In genomic region chr9:107723794-107724531, GRCm38 (mm10) we compare ENCODE assay signal across 8 mouse cellular contexts. TPM values are rescaled to one million over a fixed set of nuclear protein-coding genes. Genes with fewer than 3 reads are reported as not detected.
A peak's percentile ranks its signal among the peaks of the same experiment; 100 is the strongest.
DNase-seq lines count a peak whose midpoint lies in the region; ATAC-seq and TF ChIP-seq lines count a peak whose summit lies in the region.

No protein-coding gene starts in this region.

- no peaks in the 10 kb centered on the region for H3K27me3 ChIP-seq in embryonic facial prominence, embryonic 11.5 days (ENCODE audit: control insufficient read depth, insufficient read depth, low read length)
- H3K27me3 ChIP-seq in limb, embryonic 11.5 days (ENCODE audit: control insufficient read depth, insufficient read depth, low read length): no peaks in the 10 kb centered on the region
- no peaks in the 10 kb centered on the region for H3K27me3 ChIP-seq in midbrain, embryonic 11.5 days (ENCODE audit: control insufficient read depth, insufficient read depth, low read length)

- H3K4me2 ChIP-seq in embryonic facial prominence, embryonic 11.5 days (ENCODE audit: low read depth, low read length): peak overlapping the region; percentile 22
- H3K4me2 ChIP-seq in limb, embryonic 11.5 days (ENCODE audit: low read depth, severe bottlenecking): peak overlapping the region; percentile 38; the same call in 1 of the 2 replicates
- H3K4me2 ChIP-seq in midbrain, embryonic 11.5 days: peak overlapping the region; percentile 32

- no peak overlapping the region for H3K4me3 ChIP-seq in embryonic facial prominence, embryonic 11.5 days (ENCODE audit: low read depth, low read length)
- peak overlapping the region; percentile 11; the same call in 1 of the 2 replicates for H3K4me3 ChIP-seq in limb, embryonic 11.5 days (ENCODE audit: low read depth, low read length)
- no peak overlapping the region for H3K4me3 ChIP-seq in midbrain, embryonic 11.5 days (ENCODE audit: low read depth, low read length)
- no peak overlapping the region for H3K4me3 ChIP-seq in layer of hippocampus, adult 2 months

- TF ChIP-seq CTCF in layer of hippocampus, adult 2 months (conservative IDR thresholded peaks at IDR 0.05): no peak

- peak overlapping the region; percentile 37 for H3K9ac ChIP-seq in embryonic facial prominence, embryonic 11.5 days (replicated peaks; ENCODE audit: low read length)
- H3K9ac ChIP-seq in limb, embryonic 11.5 days (ENCODE audit: low read length): peak overlapping the region; percentile 45; the same call in 1 of the 2 replicates
- H3K9ac ChIP-seq in midbrain, embryonic 11.5 days (ENCODE audit: low read length): peak overlapping the region; percentile 45; the same call in 1 of the 2 replicates

- peak; percentile 44 for DNase-seq in R1 (ENCODE audit: low read depth, low spot score)
- peak; percentile 77 for DNase-seq in embryonic facial prominence, embryonic 11.5 days (ENCODE audit: low spot score)
- peak; percentile 68 for DNase-seq in heart, postnatal 4 days
- peak; percentile 72 for DNase-seq in limb, embryonic 11.5 days (ENCODE audit: low spot score)
- no peak for DNase-seq in midbrain, embryonic 11.5 days (ENCODE audit: low spot score, missing footprints)
- DNase-seq in layer of hippocampus, adult 2 months (ENCODE audit: low spot score in 2 of 2): no peak
- DNase-seq in frontal cortex, adult 2 months (ENCODE audit: extremely low spot score in 1 of 2, low spot score in 1 of 2): no peak
- DNase-seq in spleen, adult 18-20 months: no peak

- 2% methylated on average over 11 of the region's 11 CpGs for WGBS in embryonic facial prominence, embryonic 11.5 days
- under 1% methylated on average over 11 of the region's 11 CpGs for WGBS in limb, embryonic 11.5 days
- 3% methylated on average over 11 of the region's 11 CpGs for WGBS in midbrain, embryonic 11.5 days

- H3K4me1 ChIP-seq in embryonic facial prominence, embryonic 11.5 days (ENCODE audit: control insufficient read depth, insufficient read depth, low read length): peaks cover 18% of the 10 kb centered on the region
- peaks cover 53% of the 10 kb centered on the region for H3K4me1 ChIP-seq in limb, embryonic 11.5 days (ENCODE audit: control insufficient read depth, insufficient read depth, low read length)
- H3K4me1 ChIP-seq in midbrain, embryonic 11.5 days (ENCODE audit: control insufficient read depth, insufficient read depth, low read length): peaks cover 23% of the 10 kb centered on the region

- ATAC-seq in embryonic facial prominence, embryonic 11.5 days (replicated peaks; ENCODE audit: insufficient number of reproducible peaks, low FRiP score, low TSS enrichment, low read depth): peak; percentile 37; the same call in 1 of the 2 replicates
- peak; percentile 70 for ATAC-seq in limb, embryonic 11.5 days (ENCODE audit: insufficient number of reproducible peaks, low FRiP score, low TSS enrichment, low read depth)
- peak; percentile 64 for ATAC-seq in midbrain, embryonic 11.5 days (ENCODE audit: low FRiP score)

- no peaks in the 10 kb centered on the region for H3K9me3 ChIP-seq in embryonic facial prominence, embryonic 11.5 days (replicated peaks; ENCODE audit: control insufficient read depth, low read length)
- H3K9me3 ChIP-seq in limb, embryonic 11.5 days (ENCODE audit: control insufficient read depth, low read length): no peaks in the 10 kb centered on the region
- H3K9me3 ChIP-seq in midbrain, embryonic 11.5 days (ENCODE audit: control insufficient read depth, low read length): no peaks in the 10 kb centered on the region

- H3K27ac ChIP-seq in embryonic facial prominence, embryonic 11.5 days (replicated peaks; ENCODE audit: low read depth, low read length): peak overlapping the region; percentile 2
- H3K27ac ChIP-seq in limb, embryonic 11.5 days (replicated peaks; ENCODE audit: low read depth, low read length): peak overlapping the region; percentile 57
- peak overlapping the region; percentile 22; the same call in 1 of the 2 replicates for H3K27ac ChIP-seq in midbrain, embryonic 11.5 days (ENCODE audit: low read depth, low read length)
- no peak overlapping the region for H3K27ac ChIP-seq in layer of hippocampus, adult 2 months

- no peaks in the 10 kb centered on the region for H3K36me3 ChIP-seq in embryonic facial prominence, embryonic 11.5 days (replicated peaks; ENCODE audit: control insufficient read depth, insufficient read depth, low read depth, low read length)
- H3K36me3 ChIP-seq in limb, embryonic 11.5 days (ENCODE audit: control insufficient read depth, insufficient read depth, low read length): no peaks in the 10 kb centered on the region
- H3K36me3 ChIP-seq in midbrain, embryonic 11.5 days (ENCODE audit: control insufficient read depth, insufficient read depth, low read length): no peaks in the 10 kb centered on the region

RNA-seq across cellular contexts. Expression of gene Sema3f, which starts 13.7 kb away (rescaled TPM):
- polyA plus RNA-seq in embryonic facial prominence, embryonic 11.5 days (2014; fragmentation: Nextera tagmentation; extraction: Ambion mirVana): 17.6 and 17.7 TPM in 2 replicates
- total RNA-seq in heart, postnatal 4 days (2021): 10 to 100 TPM; 18.7 to 20.9 TPM
- polyA plus RNA-seq in limb, embryonic 11.5 days (2014; fragmentation: Nextera tagmentation; extraction: Ambion mirVana): 27.4 and 32.5 TPM in 2 replicates
- polyA plus RNA-seq in midbrain, embryonic 11.5 days (2014; fragmentation: Nextera tagmentation; extraction: Ambion mirVana): 9.6 and 11.9 TPM in 2 replicates
- 1 to 10 TPM; 2.8 to 3.5 TPM for total RNA-seq in layer of hippocampus, adult 2 months (2021)
- polyA plus RNA-seq in frontal cortex, adult 2 months (2012; rRNA removed): 21.2 and 22.3 TPM in 2 replicates

RNA-seq across cellular contexts. Expression of gene Gnat1, which starts 44.5 kb away (rescaled TPM):
- polyA plus RNA-seq in embryonic facial prominence, embryonic 11.5 days (2014; fragmentation: Nextera tagmentation; extraction: Ambion mirVana): 1.4 TPM in 1 of 2 replicates, not detected in the other
- total RNA-seq in heart, postnatal 4 days (2021): not detected
- polyA plus RNA-seq in limb, embryonic 11.5 days (2014; fragmentation: Nextera tagmentation; extraction: Ambion mirVana): 1.7 and 1.8 TPM in 2 replicates
- 1.1 and 1.4 TPM in 2 replicates for polyA plus RNA-seq in midbrain, embryonic 11.5 days (2014; fragmentation: Nextera tagmentation; extraction: Ambion mirVana)
- under 1 TPM in 1 of 2 experiments, not detected in 1; 0.17 TPM for total RNA-seq in layer of hippocampus, adult 2 months (2021)
- polyA plus RNA-seq in frontal cortex, adult 2 months (2012; rRNA removed): 0.15 and 0.28 TPM in 2 replicates

RNA-seq across cellular contexts. Expression of gene Rbm5, which starts 46.8 kb away (rescaled TPM):
- 184 and 198 TPM in 2 replicates for polyA plus RNA-seq in embryonic facial prominence, embryonic 11.5 days (2014; fragmentation: Nextera tagmentation; extraction: Ambion mirVana)
- total RNA-seq in heart, postnatal 4 days (2021): 10 to 100 TPM; 65.4 to 73.1 TPM
- polyA plus RNA-seq in limb, embryonic 11.5 days (2014; fragmentation: Nextera tagmentation; extraction: Ambion mirVana): 179 and 195 TPM in 2 replicates
- 186 and 191 TPM in 2 replicates for polyA plus RNA-seq in midbrain, embryonic 11.5 days (2014; fragmentation: Nextera tagmentation; extraction: Ambion mirVana)
- total RNA-seq in layer of hippocampus, adult 2 months (2021): 100 to 1,000 TPM; 141 to 159 TPM
- polyA plus RNA-seq in frontal cortex, adult 2 months (2012; rRNA removed): 152 and 180 TPM in 2 replicates

RNA-seq across cellular contexts. Expression of gene Slc38a3, which starts 54.6 kb away (rescaled TPM):
- polyA plus RNA-seq in embryonic facial prominence, embryonic 11.5 days (2014; fragmentation: Nextera tagmentation; extraction: Ambion mirVana): 7.0 and 7.6 TPM in 2 replicates
- 1 to 10 TPM; 8.0 to 8.1 TPM for total RNA-seq in heart, postnatal 4 days (2021)
- polyA plus RNA-seq in limb, embryonic 11.5 days (2014; fragmentation: Nextera tagmentation; extraction: Ambion mirVana): 3.4 and 4.1 TPM in 2 replicates
- 11.2 and 11.7 TPM in 2 replicates for polyA plus RNA-seq in midbrain, embryonic 11.5 days (2014; fragmentation: Nextera tagmentation; extraction: Ambion mirVana)
- total RNA-seq in layer of hippocampus, adult 2 months (2021): 10 to 100 TPM; 55.7 to 65.0 TPM
- 256 and 260 TPM in 2 replicates for polyA plus RNA-seq in frontal cortex, adult 2 months (2012; rRNA removed)

Comparison
In these comparisons a context has a peak if more than half of its experiments do, and no peak if none do; other contexts are left out.
1. DNase-seq: peak in R1 (single experiment), embryonic facial prominence, embryonic 11.5 days (single experiment), heart, postnatal 4 days (single experiment) and limb, embryonic 11.5 days (single experiment); none in midbrain, embryonic 11.5 days (single experiment), layer of hippocampus, adult 2 months (0 of 2), frontal cortex, adult 2 months (0 of 2) and spleen, adult 18-20 months (0 of 2).
2. Peak in every context shown above with its lines, with median percentiles within 50 percentile points of each other: ATAC-seq, H3K4me2 ChIP-seq and H3K9ac ChIP-seq.